Mouse (Mus musculus) B cell, adult 67 days (primary cell): ENCODE measurements around the gene Hfe2. TPM values are rescaled to one million over a fixed set of nuclear protein-coding genes. Genes with fewer than 3 reads are reported as not detected.

Experiments
- total RNA-seq, 2 experiments: library from RNA; stranded (reverse); gene quantifications; 4 replicates each; pipeline ENCODE4 v1.2.4; 2023

Gene Hfe2
- total RNA-seq = not detected

DNA sequence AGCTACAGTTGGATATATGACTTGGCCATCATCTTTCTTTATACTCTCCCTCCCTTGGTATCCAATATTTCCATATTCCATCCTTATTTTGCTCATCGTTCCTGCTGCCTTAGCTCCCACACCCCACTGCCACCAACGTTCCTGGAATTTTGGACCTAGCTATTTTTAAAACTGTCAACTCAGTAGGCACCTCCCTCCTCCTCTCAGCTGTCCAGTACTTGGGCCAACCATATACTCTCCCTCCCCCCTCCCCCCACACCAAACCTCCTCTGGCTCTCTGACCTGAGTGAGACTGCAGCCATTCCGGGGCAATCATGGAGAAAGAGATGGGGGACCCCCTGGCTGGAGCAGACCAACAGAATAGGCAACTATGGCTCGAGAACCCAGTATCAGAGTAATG, at the start of gene Hfe2:
Hfe2 (plus strand) TSS at position 259 of the 400 bp plus-strand sequence.

DNA sequence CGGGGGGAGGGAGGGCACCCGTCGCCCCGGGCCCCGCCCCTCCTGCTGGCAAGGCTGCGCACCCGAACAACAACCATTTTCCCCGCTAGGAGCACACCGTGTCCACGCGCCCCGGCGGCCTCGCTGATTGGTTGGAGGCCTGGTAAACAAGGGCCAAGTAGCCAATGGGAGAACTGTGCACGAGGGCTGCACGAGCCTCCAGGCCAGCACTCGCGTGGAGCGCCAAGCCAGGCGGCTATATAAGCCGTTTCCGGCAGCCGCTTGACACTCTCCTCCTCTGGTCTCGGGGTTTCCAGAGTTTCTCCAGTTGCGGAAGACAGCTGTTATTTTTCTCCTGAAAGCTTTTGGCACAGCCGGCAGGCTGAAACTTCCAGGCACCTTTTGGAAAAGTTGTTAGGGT, 32.7 kb downstream of the Hfe2 start, which contains the start of gene Txnip:
Txnip (plus strand) TSS at position 264 of the 400 bp plus-strand sequence.

DNA sequence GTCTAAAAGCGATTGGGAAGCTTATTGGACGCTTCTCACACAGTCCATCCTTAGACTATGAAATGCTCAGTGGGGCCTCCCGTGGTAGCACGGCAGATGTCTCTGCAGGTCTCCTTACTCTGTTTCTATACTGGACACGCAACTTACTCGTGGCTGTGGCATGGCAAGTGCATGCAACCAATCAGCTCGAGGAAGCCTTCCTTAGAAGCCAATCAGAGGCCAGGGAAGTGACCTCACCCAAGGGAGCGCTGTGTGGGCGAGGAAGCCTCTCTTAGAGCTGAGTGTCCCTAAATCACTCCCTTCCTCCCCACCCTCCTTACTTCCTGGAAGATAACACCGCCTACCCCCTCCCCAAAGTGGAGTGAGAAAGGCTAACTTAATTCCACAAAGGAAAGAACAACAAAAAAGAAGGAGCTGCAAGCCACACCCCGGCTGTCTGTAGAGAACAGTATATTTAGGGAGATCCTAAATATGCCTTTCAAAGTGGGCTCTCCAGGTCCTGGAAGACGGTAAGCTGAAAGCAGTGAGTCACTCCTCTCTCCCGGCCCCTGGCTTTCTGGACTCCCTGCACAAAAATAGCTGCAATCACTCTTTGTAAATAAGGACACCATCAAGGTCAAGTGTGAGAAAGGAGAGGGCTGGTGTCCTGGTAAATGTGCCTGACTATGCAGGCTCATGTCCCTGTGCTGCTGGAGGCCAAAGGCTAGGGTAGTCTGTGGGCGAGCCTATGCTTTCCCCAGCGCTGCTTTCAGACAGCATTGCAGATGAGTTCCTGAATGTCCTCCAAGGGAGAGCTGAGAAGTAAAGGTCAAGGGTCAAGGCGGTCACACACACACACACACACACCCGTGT, 51.9 kb downstream of the Hfe2 start, which contains the start of gene Gm16253:
Gm16253 (plus strand) TSS at position 295 of the 852 bp plus-strand sequence.

Other genes starting within 250 kb of the Hfe2 start
- under 1 TPM in 1 of 2 experiments, not detected in 1; 0.61 TPM for gene Fcgr1, start 231.2 kb upstream of the Hfe2 start, total RNA-seq
- gene BC107364, start 72.9 kb upstream of the Hfe2 start, total RNA-seq = not detected
- 1,000 to 10,000 TPM in 1 of 2 experiments, 100 to 1,000 TPM in 1; 931 to 1,017 TPM for gene Txnip, start 32.8 kb downstream of the Hfe2 start, total RNA-seq
- gene Gm16253, start 51.8 kb downstream of the Hfe2 start, total RNA-seq = not detected
- 10 to 100 TPM; 26.1 to 33.7 TPM for gene Polr3gl, start 69.0 kb downstream of the Hfe2 start, total RNA-seq
- gene Ankrd34a, start 71.5 kb downstream of the Hfe2 start, total RNA-seq = not detected
- under 1 TPM; 0.64 to 0.65 TPM for gene Lix1l, start 76.0 kb downstream of the Hfe2 start, total RNA-seq
- 10 to 100 TPM; 93.0 to 93.1 TPM for gene Rbm8a, start 104.8 kb downstream of the Hfe2 start, total RNA-seq
- gene Pex11b, start 110.2 kb downstream of the Hfe2 start, total RNA-seq = 10 to 100 TPM; 24.4 to 29.6 TPM
- under 1 TPM in 1 of 2 experiments, not detected in 1; 0.26 TPM for gene Gm42957, start 110.3 kb downstream of the Hfe2 start, total RNA-seq
- gene Itga10, start 120.4 kb downstream of the Hfe2 start, total RNA-seq = 1 to 10 TPM; 2.2 to 2.5 TPM
- gene Ankrd35, start 145.0 kb downstream of the Hfe2 start, total RNA-seq = under 1 TPM in 1 of 2 experiments, not detected in 1; 0.18 TPM
- gene Pias3, start 171.2 kb downstream of the Hfe2 start, total RNA-seq = 10 to 100 TPM; 48.3 to 60.7 TPM
- gene Nudt17, start 183.4 kb downstream of the Hfe2 start, total RNA-seq = 1 to 10 TPM; 1.1 to 1.2 TPM
- 10 to 100 TPM; 51.9 to 64.0 TPM for gene Polr3c, start 202.5 kb downstream of the Hfe2 start, total RNA-seq
- 10 to 100 TPM; 55.8 to 59.7 TPM for gene Rnf115, start 202.5 kb downstream of the Hfe2 start, total RNA-seq